Mouse (Mus musculus): ENCODE data around the gene Supt20.

DNA sequence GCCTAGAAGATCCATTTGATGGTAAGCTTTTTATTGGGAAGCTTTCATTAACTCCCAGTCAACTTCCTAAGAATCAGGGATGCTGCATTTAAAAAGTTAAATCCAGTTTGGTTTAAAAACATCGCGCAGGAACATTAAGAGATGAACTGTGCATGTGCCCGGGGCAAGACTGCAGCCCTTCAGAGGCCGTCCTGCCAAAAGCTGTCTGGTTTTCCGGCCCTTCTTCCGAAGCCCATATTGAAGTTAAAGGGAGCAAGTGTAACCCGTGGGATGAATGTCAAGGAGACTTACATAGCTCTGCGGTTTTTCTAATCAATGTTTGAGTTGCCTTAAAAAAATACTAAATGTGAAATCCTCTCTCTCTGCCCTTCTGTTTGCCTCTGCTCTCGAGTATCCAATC lies 66.6 kb downstream of the Supt20 start:
- TF ChIP-seq POLR2A (IDR thresholded peaks at IDR 0.05; ENCODE audit: low read depth, low read length) (no peak), CTCF (IDR thresholded peaks at IDR 0.05; ENCODE audit: extremely low read depth, insufficient read depth, insufficient read length, insufficient replicate concordance) (no peak)
